Mouse (Mus musculus): ENCODE measurements at regions not wholly inside any gene's neighbourhood (a gene's known extent, or its start where the extent isn't known, plus 50 kb on each side); places are given as distances from the start of the nearest gene placed in this dataset.

DNA sequence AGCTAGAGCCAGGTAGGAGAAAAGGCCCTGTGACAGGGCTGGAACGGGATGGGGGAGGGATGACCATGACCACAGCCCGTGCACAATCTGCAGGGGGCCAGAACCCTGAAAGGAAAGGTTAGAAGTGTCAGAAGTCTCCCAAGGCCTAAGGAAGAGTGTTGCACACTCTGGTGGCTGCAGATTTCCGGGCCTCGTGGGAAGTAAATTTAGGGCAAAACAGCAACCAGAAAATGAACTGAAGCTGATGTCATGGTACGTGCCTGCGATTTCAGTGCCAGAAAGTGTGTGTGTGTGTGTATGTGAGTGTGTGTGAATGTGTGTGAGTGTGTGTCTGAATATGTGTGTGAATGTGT lies 93.7 kb downstream of the Mn1 start:
- TF ChIP-seq CTCF (conservative IDR thresholded peaks at IDR 0.05; ENCODE audit: insufficient read depth, insufficient read length, low read depth, low read length) (no peak), POLR2A (IDR thresholded peaks at IDR 0.05; ENCODE audit: low read depth, low read length) (no peak)
